Mouse (Mus musculus) midbrain, embryonic 16.5 days (tissue): ENCODE measurements around the gene Rd3. TPM values are rescaled to one million over a fixed set of nuclear protein-coding genes. Genes with fewer than 3 reads are reported as not detected.

ENCODE experiments used
- ATAC-seq: fragments of 200-750 bp; cut with Nextera tagmentation; 2 replicates; pipeline ENCODE4 v1.8.0; 2017; ENCODE audit warnings: moderate TSS enrichment
- H3K27ac ChIP-seq: fragments of 300-500 bp; sonication (generic); 2 replicates; pipeline ENCODE4 v1.5.1; 2014; ENCODE audit warnings: mild to moderate bottlenecking, low read length, mixed read lengths
- H3K27me3 ChIP-seq: fragments of 300-500 bp; sonication (generic); 2 replicates; pipeline ENCODE4 v1.6.1; 2014; ENCODE audit warnings: low read depth, low read length, mixed read lengths; ENCODE audit not compliant: control insufficient read depth, insufficient read depth
- H3K36me3 ChIP-seq: fragments of 300-500 bp; sonication (generic); 2 replicates; pipeline ENCODE4 v1.6.1; 2014; ENCODE audit warnings: mild to moderate bottlenecking, low read length, moderate library complexity, mixed read lengths; ENCODE audit not compliant: control insufficient read depth, insufficient read depth
- H3K4me1 ChIP-seq: fragments of 300-500 bp; sonication (generic); 2 replicates; pipeline ENCODE4 v1.6.1; 2014; ENCODE audit warnings: mild to moderate bottlenecking, low read length, mixed read lengths; ENCODE audit not compliant: control insufficient read depth, insufficient read depth
- H3K4me2 ChIP-seq: fragments of 300-500 bp; sonication (generic); 2 replicates; pipeline ENCODE4 v1.6.1; 2014; ENCODE audit warnings: mild to moderate bottlenecking, low read length, mixed read lengths
- H3K4me3 ChIP-seq: fragments of 300-500 bp; sonication (generic); 2 replicates; pipeline ENCODE4 v1.5.1; 2014; ENCODE audit warnings: low read depth, mild to moderate bottlenecking, low read length, moderate library complexity, mixed read lengths
- H3K9ac ChIP-seq: fragments of 300-500 bp; sonication (generic); 2 replicates; pipeline ENCODE4 v1.6.1; 2014; ENCODE audit warnings: low read depth, low read length, mixed read lengths
- H3K9me3 ChIP-seq: fragments of 300-500 bp; sonication (generic); replicated peaks from 2 replicates; pipeline ENCODE4 v1.6.1; 2014; ENCODE audit warnings: mild to moderate bottlenecking, low read length, mixed read lengths; ENCODE audit not compliant: control insufficient read depth, poor library complexity, severe bottlenecking
- WGBS: fragments of 180-500 bp; shearing (Covaris S2); extraction: QIAGEN DNeasy Blood & Tissue Kit; methylation state at CpG from one replicate; pipeline ENCODE4 v1.1.7; 2014; 5-methylcytosine and 5-hydroxymethylcytosine counted together
- polyA plus RNA-seq: library from polyadenylated mRNA; unstranded; fragments of >200 nt; fragmentation: Nextera tagmentation; extraction: Ambion mirVana; gene quantifications from 2 replicates; pipeline ENCODE4 v1.2.1, GENCODE M21; 2015

Gene Rd3
- polyA plus RNA-seq, 1 experiment from 2014 or later, result 3.0 TPM

DNA sequence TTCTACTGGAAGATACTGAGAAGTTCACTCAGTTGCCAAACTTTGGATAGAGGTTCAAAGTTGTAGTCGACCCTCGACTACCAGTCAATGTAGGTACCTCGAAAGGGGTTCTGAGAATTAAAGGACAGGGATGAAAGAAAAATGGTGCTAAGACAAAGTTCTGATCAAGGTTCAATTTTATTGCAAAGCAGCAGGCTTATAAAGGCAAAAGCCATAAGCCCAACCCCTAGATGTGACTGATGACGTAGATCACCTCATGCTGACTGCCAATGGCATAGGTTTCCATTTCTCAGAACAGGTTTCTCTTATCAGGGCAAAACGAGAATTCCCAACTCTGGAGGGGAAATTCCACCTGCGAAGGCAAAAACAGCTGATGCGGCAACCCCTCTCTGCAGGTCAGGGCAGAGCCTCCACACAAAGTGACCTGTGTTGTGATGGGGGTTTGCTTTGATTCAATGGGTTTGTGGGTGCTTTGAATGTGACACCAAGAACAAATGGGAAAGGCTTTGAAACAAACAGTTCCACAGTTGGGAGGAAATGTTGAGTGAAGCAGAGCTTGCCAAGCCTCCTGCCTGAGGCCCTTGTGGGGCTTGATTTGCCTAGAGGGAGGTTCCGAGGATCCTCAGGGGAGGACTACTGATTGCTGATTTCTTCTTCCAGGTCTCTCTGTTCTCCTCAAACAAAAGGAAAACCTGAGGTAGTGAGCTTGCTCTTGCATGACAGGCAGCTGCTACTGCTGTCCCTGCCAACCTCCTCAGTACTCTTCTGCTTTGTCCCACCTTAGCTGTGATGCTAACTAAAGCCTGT lies 9.7 kb downstream of the Rd3 start:
- no peak for ATAC-seq
- Histone ChIP-seq H3K27ac (no peak overlapping the region), H3K36me3 (no peaks in the 10 kb centered on the region), H3K9ac (no peak overlapping the region), H3K4me3 (no peak overlapping the region), H3K9me3 (no peaks in the 10 kb centered on the region), H3K4me2 (no peak overlapping the region), H3K27me3 (no peaks in the 10 kb centered on the region), H3K4me1 (peaks cover 6% of the 10 kb centered on the region; the same call in 1 of the 2 replicates)
- 80% methylated on average over 8 of the region's 8 CpGs for whole genome bisulfite sequencing

DNA sequence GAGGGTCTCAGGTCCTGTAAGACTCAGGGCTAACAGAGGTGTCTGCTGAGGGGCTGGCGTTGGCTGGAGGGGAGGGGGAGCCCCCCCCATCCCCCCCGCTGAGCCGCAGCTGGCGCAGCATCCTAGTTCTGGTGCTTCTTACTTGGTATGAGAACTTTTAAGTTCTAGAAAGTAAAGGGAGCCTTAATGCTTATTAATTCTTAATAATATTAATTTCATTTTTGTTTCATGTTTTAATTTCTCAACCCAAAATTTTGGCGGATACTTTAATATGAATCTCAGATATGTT lies 10.3 kb downstream of the Rd3 start:
- Histone ChIP-seq H3K4me1 (peaks cover 6% of the 10 kb centered on the region; the same call in 1 of the 2 replicates), H3K36me3 (no peaks in the 10 kb centered on the region), H3K4me3 (no peak overlapping the region), H3K9ac (no peak overlapping the region), H3K9me3 (no peaks in the 10 kb centered on the region), H3K27me3 (no peaks in the 10 kb centered on the region), H3K27ac (no peak overlapping the region), H3K4me2 (no peak overlapping the region)
- 55% methylated on average over 5 of the region's 5 CpGs for WGBS
- no peak for ATAC-seq

DNA sequence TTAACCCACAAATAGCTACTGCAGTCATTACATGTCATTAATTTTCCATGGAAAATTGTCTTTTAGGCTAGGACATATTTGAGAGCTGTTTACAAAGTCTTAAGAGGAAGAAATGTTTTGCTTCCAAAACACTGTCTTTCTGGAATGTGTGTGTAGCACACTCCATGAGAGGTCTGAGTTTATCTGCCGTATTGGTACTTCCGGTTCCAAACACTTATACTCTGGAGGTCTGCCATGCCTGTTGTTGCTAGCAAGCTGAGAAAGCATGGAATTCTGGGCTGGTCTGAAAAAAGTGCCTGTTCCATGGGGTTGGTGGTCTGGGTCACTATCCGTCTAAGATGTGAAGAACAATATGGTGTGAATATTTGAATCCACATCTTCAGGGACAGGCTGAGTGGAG lies 11.5 kb downstream of the Rd3 start:
- Histone ChIP-seq H3K27me3 (no peaks in the 10 kb centered on the region), H3K4me3 (no peak overlapping the region), H3K27ac (no peak overlapping the region), H3K4me2 (no peak overlapping the region), H3K9me3 (no peaks in the 10 kb centered on the region), H3K36me3 (no peaks in the 10 kb centered on the region), H3K4me1 (peaks cover 6% of the 10 kb centered on the region; the same call in 1 of the 2 replicates), H3K9ac (no peak overlapping the region)
- ATAC-seq, result no peak
- WGBS, result 87% methylated on average over 3 of the region's 3 CpGs

DNA sequence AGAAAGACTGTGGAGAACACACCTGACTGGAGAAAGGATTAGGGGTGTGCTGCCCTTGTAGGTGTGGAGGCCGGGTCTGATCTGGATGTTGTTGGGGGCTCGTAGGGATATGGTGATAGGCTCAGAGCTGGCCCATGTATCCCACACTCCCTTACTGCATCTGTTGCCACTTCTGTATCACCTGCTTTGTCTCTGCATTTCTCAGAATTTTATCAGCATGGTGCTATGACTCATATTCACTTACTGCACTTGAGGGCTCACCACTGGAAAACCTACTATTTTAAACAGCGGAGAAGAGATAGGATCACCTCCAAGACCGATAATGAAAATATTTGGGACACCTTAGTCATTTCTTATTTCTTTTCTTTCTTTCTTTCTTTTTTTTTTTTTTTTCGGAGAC lies 11.9 kb downstream of the Rd3 start:
- H3K9me3 ChIP-seq, result no peaks in the 10 kb centered on the region
- ATAC-seq, result no peak
- no peaks in the 10 kb centered on the region for H3K36me3 ChIP-seq
- no peaks in the 10 kb centered on the region for H3K27me3 ChIP-seq
- H3K4me2 ChIP-seq, result peak overlapping the region; percentile 67
- H3K27ac ChIP-seq, result no peak overlapping the region
- H3K9ac ChIP-seq, result no peak overlapping the region
- H3K4me1 ChIP-seq, result peaks cover 6% of the 10 kb centered on the region; the same call in 1 of the 2 replicates
- 97% methylated on average over 5 of the region's 5 CpGs for WGBS
- H3K4me3 ChIP-seq, result no peak overlapping the region

DNA sequence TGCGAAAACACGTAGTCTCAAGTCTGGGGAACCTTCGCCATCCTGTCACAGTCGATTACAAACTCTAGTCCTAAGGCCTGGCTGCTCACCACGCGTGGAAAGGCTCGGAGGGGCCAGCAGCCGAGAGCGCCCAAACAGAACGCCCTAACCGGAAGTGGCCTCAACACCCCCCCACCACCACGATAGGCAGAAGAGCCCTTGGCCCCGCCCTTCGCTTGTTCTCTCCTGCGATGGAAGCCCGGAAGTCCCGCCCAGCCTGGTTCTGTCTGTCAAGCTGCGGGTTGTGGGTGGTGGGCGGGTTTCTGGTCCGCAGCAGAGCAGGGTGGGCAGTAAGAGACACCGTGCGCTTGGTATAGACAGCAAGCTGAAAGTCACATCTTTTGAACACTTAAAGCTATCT lies 12.8 kb downstream of the Rd3 start:
- H3K4me1 ChIP-seq, result peaks cover 6% of the 10 kb centered on the region; the same call in 1 of the 2 replicates
- peak overlapping the region; percentile 84 for H3K27ac ChIP-seq
- H3K9ac ChIP-seq, result peak overlapping the region; percentile 78
- H3K27me3 ChIP-seq, result no peaks in the 10 kb centered on the region
- no peaks in the 10 kb centered on the region for H3K9me3 ChIP-seq
- peak; percentile 99 for ATAC-seq
- no peaks in the 10 kb centered on the region for H3K36me3 ChIP-seq
- WGBS, result under 1% methylated on average over 22 of the region's 22 CpGs
- peak overlapping the region; percentile 67 for H3K4me2 ChIP-seq
- H3K4me3 ChIP-seq, result peak overlapping the region; percentile 59

DNA sequence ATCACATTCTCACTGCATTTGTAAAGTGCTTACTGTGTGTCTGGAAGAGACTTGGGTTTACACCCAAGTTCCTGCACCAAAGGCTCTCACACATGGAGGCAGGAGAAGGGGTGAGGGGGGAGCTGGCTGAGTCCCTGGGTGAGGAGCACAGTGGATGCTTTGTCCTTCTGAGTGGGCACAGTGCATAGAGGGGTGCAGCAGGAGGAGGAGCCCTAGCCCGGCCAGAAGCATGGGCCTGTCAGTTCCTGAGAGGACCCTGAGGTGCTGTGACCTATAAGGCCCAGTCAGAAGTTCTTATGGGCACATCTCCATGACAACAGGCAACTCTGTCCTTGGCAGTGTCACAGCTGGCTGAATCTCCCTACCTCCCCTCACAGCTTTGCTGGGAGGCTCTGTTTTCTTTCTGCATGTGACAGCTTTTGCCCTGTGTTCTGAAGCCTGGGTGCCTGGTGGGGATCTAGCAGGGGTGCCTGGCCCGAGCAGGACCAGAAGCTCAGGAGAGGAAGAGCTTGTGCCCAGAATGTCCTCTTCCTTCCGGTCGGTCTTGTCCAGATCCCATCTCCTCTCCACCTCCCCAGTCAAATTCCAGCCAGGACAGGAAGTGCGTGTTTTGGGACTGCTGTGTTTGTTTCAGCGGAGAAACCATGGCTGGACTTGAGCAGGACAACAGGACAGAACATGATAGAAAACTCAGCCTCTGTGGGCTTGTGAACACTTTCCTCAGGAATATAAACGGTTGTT lies 15.0 kb downstream of the Rd3 start:
- 75% methylated on average over 7 of the region's 7 CpGs for WGBS

DNA sequence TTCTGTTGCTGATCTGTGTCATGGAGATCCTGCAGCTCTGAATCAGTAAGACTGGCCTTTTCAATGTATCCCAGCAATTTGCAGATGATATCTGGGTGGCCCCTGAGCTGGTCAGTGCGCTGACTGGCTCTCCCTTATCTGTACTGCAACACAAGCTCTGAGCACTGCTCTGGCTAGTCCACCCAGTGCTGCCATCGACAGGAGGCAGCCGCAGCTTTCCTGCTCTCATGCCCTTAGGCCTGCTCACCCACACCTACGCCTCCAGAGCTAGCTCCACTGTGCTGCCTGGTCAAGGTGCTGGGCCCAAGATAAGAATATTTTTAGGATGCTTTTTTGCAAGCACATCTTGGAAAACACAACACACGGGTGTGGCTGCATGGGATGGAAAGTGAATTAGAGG lies 17.3 kb downstream of the Rd3 start:
- Histone ChIP-seq H3K9me3 (no peaks in the 10 kb centered on the region), H3K27ac (no peak overlapping the region), H3K4me3 (no peak overlapping the region), H3K4me1 (peaks cover 4% of the 10 kb centered on the region; the same call in 1 of the 2 replicates), H3K27me3 (no peaks in the 10 kb centered on the region), H3K4me2 (no peak overlapping the region), H3K9ac (no peak overlapping the region), H3K36me3 (no peaks in the 10 kb centered on the region)
- ATAC-seq, result no peak
- WGBS, result 75% methylated on average over 5 of the region's 5 CpGs

More for the DNA sequence above, 15.0 kb downstream of the Rd3 start:
- ATAC-seq, result no peak
- Histone ChIP-seq H3K4me3 (no peak overlapping the region), H3K36me3 (no peaks in the 10 kb centered on the region), H3K4me1 (peaks cover 6% of the 10 kb centered on the region; the same call in 1 of the 2 replicates), H3K9ac (no peak overlapping the region), H3K9me3 (no peaks in the 10 kb centered on the region), H3K27me3 (no peaks in the 10 kb centered on the region), H3K27ac (no peak overlapping the region; the same call in 1 of the 2 replicates), H3K4me2 (no peak overlapping the region)

DNA sequence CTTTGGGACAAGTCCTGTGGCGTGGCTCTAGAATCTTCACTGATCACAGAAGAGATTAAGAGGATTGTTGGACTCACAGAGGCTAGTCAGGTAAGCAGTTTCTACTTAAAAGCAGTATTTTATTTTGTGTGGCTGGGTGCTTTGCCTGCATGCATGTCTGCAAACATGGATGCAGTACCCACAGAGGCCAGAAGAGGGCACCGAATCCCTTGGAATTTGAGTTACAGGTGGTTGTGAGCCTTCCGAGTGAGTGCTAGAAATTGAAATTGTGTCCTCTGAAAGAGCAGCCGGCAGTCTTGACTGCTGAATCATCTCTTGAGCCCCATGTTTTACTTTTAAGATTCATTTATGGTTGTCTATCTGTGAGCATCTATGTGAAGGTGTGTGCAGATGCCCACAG lies 18.3 kb downstream of the Rd3 start:
- Histone ChIP-seq H3K4me1 (peaks cover 2% of the 10 kb centered on the region; the same call in 1 of the 2 replicates), H3K4me2 (no peak overlapping the region), H3K27me3 (no peaks in the 10 kb centered on the region), H3K4me3 (no peak overlapping the region), H3K36me3 (no peaks in the 10 kb centered on the region), H3K9ac (no peak overlapping the region), H3K27ac (no peak overlapping the region), H3K9me3 (no peaks in the 10 kb centered on the region)
- ATAC-seq, result no peak
- WGBS, result 57% methylated on average over 4 of the region's 4 CpGs

DNA sequence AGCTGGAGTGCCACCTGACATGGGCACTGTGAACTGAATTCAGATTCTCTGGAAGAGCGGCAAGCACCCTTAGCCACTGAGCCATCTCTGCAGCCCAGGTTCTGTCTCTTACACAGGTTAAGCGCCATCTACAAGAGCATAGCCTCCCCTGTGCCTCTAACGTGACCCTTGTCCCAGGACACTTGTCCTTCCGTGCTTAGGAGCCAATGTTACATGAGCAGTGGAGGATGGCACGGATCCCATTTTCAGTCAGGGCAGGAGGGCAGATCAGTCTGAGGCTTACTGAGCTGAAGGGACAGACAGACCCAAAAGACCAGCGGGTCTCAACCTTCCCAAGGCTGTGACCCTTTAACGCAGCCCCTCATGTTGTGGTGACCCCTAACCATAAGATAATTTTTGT lies 18.7 kb downstream of the Rd3 start:
- ATAC-seq, result no peak
- 88% methylated on average over 7 of the region's 7 CpGs for WGBS
- no peaks in the 10 kb centered on the region for H3K36me3 ChIP-seq

More for the DNA sequence above, 18.7 kb downstream of the Rd3 start:
- no peak overlapping the region for H3K9ac ChIP-seq
- H3K4me2 ChIP-seq, result no peak overlapping the region
- H3K27me3 ChIP-seq, result no peaks in the 10 kb centered on the region
- no peaks in the 10 kb centered on the region for H3K9me3 ChIP-seq
- no peaks in the 10 kb centered on the region for H3K4me1 ChIP-seq
- no peak overlapping the region for H3K27ac ChIP-seq
- no peak overlapping the region for H3K4me3 ChIP-seq
